Mouse (Mus musculus): ENCODE data around the gene Gm49358. TPM values are rescaled to one million over a fixed set of nuclear protein-coding genes. Genes with fewer than 3 reads are reported as not detected.

Gm49358 gene
- not detected in 2 replicates for total RNA-seq (2014; rRNA removed)
- not detected in 2 replicates for polyA plus RNA-seq (2015; fragmentation: Nextera tagmentation; extraction: Ambion mirVana)

DNA sequence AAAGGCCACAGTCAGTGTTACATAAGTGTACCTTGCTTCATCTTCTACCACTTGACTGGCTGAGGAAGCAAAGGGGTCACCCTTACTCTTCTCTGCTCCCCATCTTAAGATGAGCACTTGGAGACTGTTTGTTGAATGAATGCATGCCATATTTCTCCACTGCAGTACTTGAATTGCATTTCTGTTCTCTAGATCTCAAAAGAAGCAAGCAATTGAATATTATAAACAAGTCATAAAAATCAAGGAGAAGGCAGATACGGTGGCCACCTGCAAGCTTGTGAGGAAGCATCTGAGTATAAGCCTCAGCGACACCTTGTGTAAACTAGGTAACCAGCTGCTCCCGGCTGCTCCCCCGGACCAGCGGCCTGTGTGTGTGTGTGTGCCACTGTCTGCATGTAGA, at the start of gene Gm49358:
Gene Gm49358 (plus strand): TSS at position 301 of the 400 bp plus-strand sequence.
- 96% methylated on average over 5 of the region's 5 CpGs for WGBS
- no peak within 1 kb of the TSS for H3K4me2 ChIP-seq (ENCODE audit: low read depth, low read length, poor library complexity, severe bottlenecking)
- DNase-seq (ENCODE audit: low spot score) (no peak), ATAC-seq (ENCODE audit: low FRiP score) (no peak)
- TF ChIP-seq CTCF (IDR thresholded peaks at IDR 0.05) = no peak
- no peaks in the 10 kb centered on the region for H3K36me3 ChIP-seq (ENCODE audit: insufficient read depth, low read length)
- H3K9me3 ChIP-seq (ENCODE audit: low read length) = no peaks in the 10 kb centered on the region
- no peaks in the 10 kb centered on the region for H3K27me3 ChIP-seq (ENCODE audit: insufficient read depth, low read length)
- no peak within 1 kb of the TSS for H3K9ac ChIP-seq (replicated peaks; ENCODE audit: low read length, poor library complexity, severe bottlenecking)
- H3K4me3 ChIP-seq (ENCODE audit: low read depth, low read length) = no peak within 1 kb of the TSS
- H3K27ac ChIP-seq (ENCODE audit: low read depth, low read length) = no peak within 1 kb of the TSS
- H3K4me1 ChIP-seq (ENCODE audit: insufficient read depth, low read length) = no peaks in the 10 kb centered on the region

DNA sequence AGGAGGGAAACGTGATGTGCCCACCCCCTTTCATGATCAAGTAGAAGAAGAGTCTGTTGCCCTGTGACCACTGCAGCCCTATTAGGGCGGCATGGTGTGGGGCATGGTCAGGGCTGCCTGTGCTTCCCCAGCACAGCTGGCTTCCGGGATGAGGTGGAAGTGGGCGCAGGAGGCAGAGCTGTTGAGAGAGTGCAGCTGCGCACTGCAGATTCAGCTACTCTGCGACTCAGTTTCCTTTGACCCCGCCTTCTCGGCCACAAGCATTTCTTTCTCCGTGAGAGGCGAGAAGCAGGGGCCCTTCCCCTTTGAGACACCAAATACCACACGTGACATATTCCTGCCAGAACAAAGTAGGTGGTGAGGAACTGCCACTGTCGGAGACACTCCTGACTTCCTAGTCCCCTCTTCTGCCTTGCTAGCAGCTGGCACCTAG, 36.2 kb upstream of the Gm49358 start:
- Histone ChIP-seq H3K9ac (replicated peaks; ENCODE audit: low read length, poor library complexity, severe bottlenecking) (no peak overlapping the region), H3K27me3 (ENCODE audit: insufficient read depth, low read length) (no peaks in the 10 kb centered on the region), H3K4me3 (ENCODE audit: low read depth, low read length) (peak overlapping the region; percentile 22), H3K9me3 (ENCODE audit: low read length) (no peaks in the 10 kb centered on the region), H3K27ac (ENCODE audit: low read depth, low read length) (0 out of 2 replicates have a peak overlapping the region, but pooled peaks have one; percentile 44), H3K4me2 (ENCODE audit: low read depth, low read length, poor library complexity, severe bottlenecking) (peak overlapping the region; percentile 42), H3K36me3 (ENCODE audit: insufficient read depth, low read length) (no peaks in the 10 kb centered on the region), H3K4me1 (ENCODE audit: insufficient read depth, low read length) (0 out of 2 replicates have a peak, but pooled peaks cover 3% of the 10 kb centered on the region)
- TF ChIP-seq CTCF (IDR thresholded peaks at IDR 0.05) = no peak
- ATAC-seq (ENCODE audit: low FRiP score) = peak; percentile 80
- DNase-seq (ENCODE audit: low spot score) = peak; percentile 47
- WGBS = 6% methylated on average over 12 of the region's 12 CpGs

DNA sequence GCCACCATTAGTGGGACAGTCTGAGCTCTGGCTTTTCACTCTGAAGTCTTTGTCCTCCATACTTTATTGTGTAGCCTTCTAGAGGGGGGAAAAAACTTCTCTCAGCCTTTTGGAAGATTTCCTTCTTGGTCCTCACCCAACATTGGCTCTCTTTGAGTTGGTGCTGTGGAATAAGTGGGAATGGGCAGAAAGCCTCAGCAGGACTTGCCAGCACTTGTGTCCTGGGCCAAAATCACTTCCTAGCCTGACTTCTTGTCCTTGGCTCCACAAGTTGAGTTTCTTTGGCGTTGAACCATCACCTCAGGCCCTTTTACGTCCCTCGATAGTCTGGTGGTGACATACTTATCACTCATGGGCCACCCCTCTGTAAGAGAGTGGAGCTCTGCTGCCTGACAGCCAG, 35.6 kb upstream of the Gm49358 start:
- ATAC-seq (ENCODE audit: low FRiP score) (no peak), DNase-seq (ENCODE audit: low spot score) (peak; percentile 41)
- peak overlapping the region; percentile 42 for H3K4me2 ChIP-seq (ENCODE audit: low read depth, low read length, poor library complexity, severe bottlenecking)

DNA sequence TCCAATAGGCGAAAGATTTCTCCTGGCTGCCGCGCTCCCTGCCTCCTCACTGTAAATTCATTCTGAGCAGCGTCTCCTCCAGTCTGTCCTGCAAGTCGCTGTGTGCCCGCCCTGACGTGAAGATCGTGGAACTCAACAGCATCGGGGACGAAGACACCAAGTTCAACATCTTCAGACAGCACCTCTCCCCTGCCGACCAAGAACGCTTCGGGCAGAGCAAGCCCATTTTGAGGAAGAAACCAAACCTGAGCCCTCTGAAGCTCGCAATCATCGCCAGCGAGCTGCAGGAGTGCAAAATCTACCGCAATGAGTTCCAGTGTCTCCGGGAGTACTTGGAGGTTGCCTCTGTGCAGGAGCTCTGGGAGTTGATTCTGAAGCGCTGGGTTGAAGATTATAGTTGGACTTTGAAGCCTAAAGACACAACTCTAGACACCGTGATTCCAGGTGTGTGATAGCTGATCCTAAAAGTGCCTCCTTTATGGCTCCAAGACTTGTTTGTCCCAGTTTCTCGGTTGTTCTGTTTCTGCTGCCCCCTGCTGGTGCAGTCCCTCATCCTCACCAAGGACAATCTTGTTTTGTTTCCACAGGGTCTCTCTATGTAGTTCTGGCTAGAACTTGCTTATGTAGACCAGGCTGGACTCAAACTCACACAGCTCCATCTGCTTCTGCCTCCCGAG, 32.8 kb upstream of the Gm49358 start:
- peak; percentile 85 for DNase-seq (ENCODE audit: low spot score)
- H3K4me1 ChIP-seq (ENCODE audit: insufficient read depth, low read length) = 0 out of 2 replicates have a peak, but pooled peaks cover 3% of the 10 kb centered on the region
- 9% methylated on average over 22 of the region's 22 CpGs for WGBS
- H3K36me3 ChIP-seq (ENCODE audit: insufficient read depth, low read length) = no peaks in the 10 kb centered on the region
- H3K9ac ChIP-seq (replicated peaks; ENCODE audit: low read length, poor library complexity, severe bottlenecking) = 0 out of 2 replicates have a peak overlapping the region, but pooled peaks have one; percentile 46
- peak; percentile 85 for TF ChIP-seq CTCF (IDR thresholded peaks at IDR 0.05)
- H3K4me3 ChIP-seq (ENCODE audit: low read depth, low read length) = peak overlapping the region; percentile 43
- peak overlapping the region; percentile 64 for H3K4me2 ChIP-seq (ENCODE audit: low read depth, low read length, poor library complexity, severe bottlenecking)
- no peak overlapping the region; the same call in 1 of the 2 replicates for H3K27ac ChIP-seq (ENCODE audit: low read depth, low read length)
- 0 out of 2 replicates have a peak, but pooled peaks have one; percentile 24 for ATAC-seq (ENCODE audit: low FRiP score)
- no peaks in the 10 kb centered on the region for H3K27me3 ChIP-seq (ENCODE audit: insufficient read depth, low read length)
- no peaks in the 10 kb centered on the region for H3K9me3 ChIP-seq (ENCODE audit: low read length)

More for the DNA sequence above, 35.6 kb upstream of the Gm49358 start:
- Histone ChIP-seq H3K36me3 (ENCODE audit: insufficient read depth, low read length) (no peaks in the 10 kb centered on the region), H3K9ac (replicated peaks; ENCODE audit: low read length, poor library complexity, severe bottlenecking) (no peak overlapping the region), H3K9me3 (ENCODE audit: low read length) (no peaks in the 10 kb centered on the region), H3K27ac (ENCODE audit: low read depth, low read length) (0 out of 2 replicates have a peak overlapping the region, but pooled peaks have one; percentile 44), H3K27me3 (ENCODE audit: insufficient read depth, low read length) (no peaks in the 10 kb centered on the region), H3K4me3 (ENCODE audit: low read depth, low read length) (no peak overlapping the region), H3K4me1 (ENCODE audit: insufficient read depth, low read length) (0 out of 2 replicates have a peak, but pooled peaks cover 3% of the 10 kb centered on the region)
- 95% methylated on average over 3 of the region's 3 CpGs for WGBS
- no peak for TF ChIP-seq CTCF (IDR thresholded peaks at IDR 0.05)

DNA sequence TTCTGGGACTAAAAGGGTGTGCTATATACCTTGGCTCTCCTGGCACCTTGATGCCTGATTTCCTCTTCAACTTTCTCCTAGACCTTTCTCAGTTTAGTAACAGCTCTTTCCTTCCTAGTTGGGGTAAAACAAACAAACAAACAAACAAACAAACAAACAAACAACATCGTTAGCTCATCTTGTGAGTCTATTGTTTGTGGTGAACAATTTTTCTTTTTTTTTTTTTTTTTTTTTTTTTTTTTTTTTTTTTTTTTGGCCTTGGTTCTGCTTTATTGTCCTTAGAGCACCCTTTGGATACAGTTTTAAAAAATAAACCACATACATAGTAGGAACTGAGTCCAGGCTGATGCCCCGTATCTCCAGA, 32.3 kb upstream of the Gm49358 start:
- 56% methylated on average over 2 of the region's 2 CpGs for WGBS
- ATAC-seq (ENCODE audit: low FRiP score) = no peak
- H3K4me2 ChIP-seq (ENCODE audit: low read depth, low read length, poor library complexity, severe bottlenecking) = no peak overlapping the region

DNA sequence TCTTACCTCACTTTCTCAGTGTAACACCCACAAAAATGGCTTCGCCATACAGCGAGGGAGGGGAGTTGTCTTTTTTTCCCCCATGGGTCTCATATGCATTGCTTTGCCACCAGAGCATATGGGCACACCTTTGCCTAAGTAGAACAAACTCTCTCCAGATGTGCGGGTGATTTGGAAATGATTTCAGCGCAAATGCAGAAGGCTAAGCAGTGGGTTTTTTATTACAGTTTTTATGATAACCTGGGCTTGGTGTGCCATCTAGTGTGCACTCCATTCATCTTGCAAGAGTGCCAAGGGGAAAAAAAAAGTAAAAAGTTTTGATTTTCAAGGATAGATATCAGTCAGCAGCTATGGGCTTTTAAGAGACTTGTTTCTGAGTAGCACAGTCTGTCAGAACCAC, 28.7 kb upstream of the Gm49358 start:
- peak; percentile 44 for DNase-seq (ENCODE audit: low spot score)
- Histone ChIP-seq H3K4me1 (ENCODE audit: insufficient read depth, low read length) (no peaks in the 10 kb centered on the region), H3K9me3 (ENCODE audit: low read length) (no peaks in the 10 kb centered on the region), H3K4me3 (ENCODE audit: low read depth, low read length) (no peak overlapping the region), H3K27me3 (ENCODE audit: insufficient read depth, low read length) (no peaks in the 10 kb centered on the region), H3K9ac (replicated peaks; ENCODE audit: low read length, poor library complexity, severe bottlenecking) (no peak overlapping the region), H3K4me2 (ENCODE audit: low read depth, low read length, poor library complexity, severe bottlenecking) (no peak overlapping the region), H3K27ac (ENCODE audit: low read depth, low read length) (no peak overlapping the region), H3K36me3 (ENCODE audit: insufficient read depth, low read length) (no peaks in the 10 kb centered on the region)
- no peak for ATAC-seq (ENCODE audit: low FRiP score)
- TF ChIP-seq CTCF (IDR thresholded peaks at IDR 0.05) = peak; percentile 57
- 83% methylated on average over 4 of the region's 4 CpGs for WGBS

More for the DNA sequence above, 32.3 kb upstream of the Gm49358 start:
- Histone ChIP-seq H3K4me3 (ENCODE audit: low read depth, low read length) (no peak overlapping the region), H3K27me3 (ENCODE audit: insufficient read depth, low read length) (no peaks in the 10 kb centered on the region), H3K4me1 (ENCODE audit: insufficient read depth, low read length) (0 out of 2 replicates have a peak, but pooled peaks cover 3% of the 10 kb centered on the region), H3K27ac (ENCODE audit: low read depth, low read length) (no peak overlapping the region), H3K36me3 (ENCODE audit: insufficient read depth, low read length) (no peaks in the 10 kb centered on the region), H3K9me3 (ENCODE audit: low read length) (no peaks in the 10 kb centered on the region), H3K9ac (replicated peaks; ENCODE audit: low read length, poor library complexity, severe bottlenecking) (no peak overlapping the region)
- TF ChIP-seq CTCF (IDR thresholded peaks at IDR 0.05) = no peak
- no peak for DNase-seq (ENCODE audit: low spot score)
